Mouse (Mus musculus) cerebellum, postnatal 14 days (tissue): ENCODE results near the gene Wwc2.

Source experiments
- DNase-seq, 2 experiments: peaks; one replicate each; pipeline ENCODE4 v3.0.0; 2021; ENCODE audit warnings: mixed read lengths in 2 of 2

The Wwc2 gene

DNA sequence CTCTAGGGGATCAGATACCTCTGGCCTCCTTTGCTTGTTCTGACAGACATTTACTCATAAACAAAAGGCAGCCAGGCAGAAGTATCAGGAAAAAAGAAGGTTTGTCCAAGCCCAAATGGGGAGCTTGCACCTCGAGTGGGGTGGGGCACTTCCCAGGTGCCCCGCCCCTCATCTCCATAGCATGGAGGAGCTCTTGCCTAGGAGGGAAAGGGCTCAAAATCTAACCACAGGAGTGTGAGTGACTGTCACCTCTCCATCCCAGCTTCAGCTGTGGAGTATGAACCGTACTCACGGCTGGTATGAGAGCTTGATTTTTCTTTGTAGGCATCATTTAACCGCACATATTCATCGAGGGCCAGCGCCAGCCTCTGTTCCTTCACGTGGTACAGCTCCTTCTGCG lies 90.4 kb downstream of the Wwc2 start:
- no peak for DNase-seq

DNA sequence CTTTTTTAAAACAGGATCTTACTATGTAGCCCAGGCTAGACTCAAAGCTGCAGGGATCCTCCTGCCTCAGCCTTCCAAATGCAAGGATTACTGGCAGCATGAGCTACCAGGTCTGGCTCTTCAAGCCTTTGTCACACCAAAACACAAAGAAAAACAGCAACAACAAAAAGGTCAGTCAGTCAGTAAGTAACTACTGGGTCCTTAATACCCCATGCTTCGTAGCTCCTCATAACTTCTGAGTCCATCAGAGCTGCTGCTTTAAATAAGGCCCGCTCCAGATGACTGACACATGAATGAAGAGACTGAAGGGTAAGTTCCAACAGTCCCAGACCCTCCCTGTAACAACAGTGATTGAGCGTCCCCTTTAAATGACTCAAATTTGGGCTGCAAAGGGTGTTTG lies 90.8 kb downstream of the Wwc2 start:
- DNase-seq = no peak

GRCm38 (mm10) chr8:47892419-47892818 lies 98.3 kb downstream of the Wwc2 start:
- no peak for DNase-seq

GRCm38 (mm10) chr8:47891641-47892040 lies 99.1 kb downstream of the Wwc2 start:
- no peak for DNase-seq

GRCm38 (mm10) chr8:47890814-47891210 lies 99.9 kb downstream of the Wwc2 start:
- DNase-seq = no peak

GRCm38 (mm10) chr8:47889936-47890813 lies 100.5 kb downstream of the Wwc2 start:
- DNase-seq = peak; percentile 31 to 44

- no peak for DNase-seq
These were observed 101.7 kb downstream of the Wwc2 start for GRCm38 (mm10) chr8:47888841-47889570.

DNA sequence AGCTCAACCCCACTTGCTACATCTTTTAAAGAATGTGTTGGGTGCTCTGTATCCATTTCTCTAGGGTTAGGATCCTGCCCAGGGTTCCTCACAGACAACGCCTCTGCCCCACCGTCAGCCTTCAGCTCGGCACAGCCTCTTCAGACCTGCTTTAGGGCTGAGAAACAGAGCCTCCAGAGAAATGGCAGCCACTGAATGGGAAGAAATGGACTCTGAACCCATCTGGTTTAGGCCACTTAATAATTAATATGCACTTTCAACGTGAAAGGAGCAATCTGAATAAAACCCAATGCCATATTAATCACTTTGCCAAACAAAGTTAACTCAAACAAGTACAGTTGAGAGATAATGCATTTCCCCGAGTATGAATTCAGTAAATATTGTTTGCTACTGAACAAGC lies 106.4 kb downstream of the Wwc2 start:
- no peak for DNase-seq

DNA sequence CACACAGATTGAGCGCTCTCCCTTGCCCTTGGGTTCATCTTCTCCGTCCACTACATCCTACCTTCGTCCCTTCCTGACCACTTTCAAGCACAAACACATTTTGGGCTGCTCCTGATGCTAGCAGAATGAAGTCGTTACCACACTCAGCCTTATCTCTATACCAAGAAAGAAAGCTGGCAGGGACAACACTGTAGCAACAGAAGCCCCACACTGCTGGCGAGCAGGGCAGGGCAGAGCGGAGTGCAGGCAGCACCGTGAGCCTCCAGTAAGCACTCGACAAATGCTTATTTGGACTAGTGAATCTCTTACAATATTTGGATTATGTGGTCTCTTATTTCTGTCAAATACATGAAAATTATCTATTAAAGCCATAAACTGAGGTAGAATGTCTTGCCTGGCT lies 107.0 kb downstream of the Wwc2 start:
- no peak for DNase-seq

- DNase-seq = no peak
These were observed 112.2 kb downstream of the Wwc2 start for GRCm38 (mm10) chr8:47878516-47878915.

- DNase-seq = no peak
These were observed 114.9 kb downstream of the Wwc2 start for GRCm38 (mm10) chr8:47875865-47876264.

DNA sequence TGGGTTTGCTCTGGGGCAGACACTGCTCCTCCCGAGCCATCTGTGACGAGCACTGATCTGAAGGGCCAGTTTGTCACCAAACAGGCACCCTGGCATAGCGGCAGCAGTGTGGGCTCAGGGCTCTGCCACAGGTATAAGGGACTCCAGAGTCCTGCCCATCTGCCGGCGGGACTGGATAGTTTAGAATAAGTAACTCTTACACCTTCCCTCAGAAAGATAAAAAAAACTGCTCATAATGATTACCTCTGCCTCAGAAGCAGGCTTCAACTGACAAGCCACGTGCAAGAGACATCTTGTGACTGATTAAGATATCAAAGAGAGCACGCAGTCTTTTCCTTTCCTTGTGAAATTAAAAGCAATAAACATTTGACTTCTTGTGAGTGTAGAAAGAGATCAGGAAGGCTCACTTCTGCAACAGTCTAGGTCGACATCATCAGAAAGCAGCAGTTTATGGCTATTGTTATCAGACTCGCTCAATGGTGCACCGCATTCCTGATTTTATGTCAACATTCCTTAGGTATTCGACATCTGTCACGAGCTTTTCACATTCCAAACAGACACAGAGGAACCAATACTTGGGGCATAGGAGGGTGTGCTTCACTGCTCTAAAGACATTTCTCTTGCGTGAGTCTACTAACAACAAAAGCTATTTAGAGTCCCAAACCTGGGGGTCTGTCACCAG lies 116.1 kb downstream of the Wwc2 start:
- no peak for DNase-seq

DNA sequence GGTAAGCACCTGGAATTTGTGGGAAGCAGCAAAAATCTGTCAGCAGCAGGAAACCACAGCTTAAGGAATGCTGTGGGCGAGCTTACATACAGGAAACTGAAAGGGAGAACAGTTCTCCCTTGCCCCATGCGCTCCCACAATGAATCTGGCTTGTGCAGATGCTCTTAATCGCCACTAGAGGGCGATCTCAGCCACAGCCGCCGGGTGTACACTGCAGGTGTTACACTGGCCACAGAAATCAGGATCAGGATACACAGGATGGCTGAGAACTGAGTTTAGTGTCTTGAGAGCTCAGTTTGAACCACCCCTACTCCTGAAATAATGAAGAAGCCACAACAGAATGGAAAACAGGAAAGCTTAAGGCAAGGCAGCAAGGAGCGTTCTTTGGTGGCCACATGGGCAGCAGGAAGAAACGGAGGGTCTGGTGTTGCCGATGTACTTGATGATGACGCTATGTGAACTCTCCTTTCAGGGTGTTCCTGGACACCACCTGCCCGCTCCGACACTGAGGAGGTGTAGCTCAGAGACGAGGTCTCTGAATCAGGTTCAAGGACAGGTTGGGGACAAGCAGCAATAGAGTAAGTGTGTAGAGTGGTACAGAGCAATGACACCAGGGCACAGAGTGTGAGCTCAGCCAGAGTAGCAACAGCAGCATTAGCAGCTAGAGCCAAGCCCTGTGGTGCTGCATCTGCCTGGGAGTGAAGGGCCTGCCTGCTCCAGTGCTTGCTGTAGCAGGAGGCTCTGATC lies 118.2 kb downstream of the Wwc2 start:
- peak; percentile 53 to 63 for DNase-seq

DNA sequence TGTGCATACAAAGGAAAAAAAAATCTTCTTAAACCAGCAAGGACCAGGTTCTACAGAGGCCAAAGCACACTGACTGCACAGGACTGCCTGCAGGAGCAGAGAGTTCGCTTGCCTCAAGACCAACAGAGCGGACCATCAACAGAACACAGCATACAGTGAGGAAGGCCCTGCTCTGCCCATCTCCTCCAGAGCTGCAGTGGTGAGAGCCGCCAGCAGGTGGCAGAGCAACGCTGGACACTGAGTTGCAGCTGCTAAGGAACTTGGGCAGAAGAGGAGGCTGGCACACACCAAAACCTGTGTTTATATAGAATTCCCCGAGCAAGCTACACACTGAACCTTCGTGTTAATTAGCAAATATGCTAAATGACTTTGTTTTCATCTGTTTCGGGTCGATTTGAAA lies 123.7 kb downstream of the Wwc2 start:
- peak; percentile 91 to 94 for DNase-seq

- no peak for DNase-seq
These were observed 124.2 kb downstream of the Wwc2 start for GRCm38 (mm10) chr8:47866568-47866967.

GRCm38 (mm10) chr8:47859259-47859658 lies 131.5 kb downstream of the Wwc2 start:
- no peak for DNase-seq

GRCm38 (mm10) chr8:47853356-47853755 lies 137.4 kb downstream of the Wwc2 start:
- no peak for DNase-seq

- DNase-seq = no peak
These were observed 138.0 kb downstream of the Wwc2 start for GRCm38 (mm10) chr8:47852737-47853136.

GRCm38 (mm10) chr8:47851824-47852502 lies 138.8 kb downstream of the Wwc2 start:
- DNase-seq = peak in 1 of 2 experiments; percentile 34

GRCm38 (mm10) chr8:47849842-47850241 lies 140.9 kb downstream of the Wwc2 start:
- peak in 1 of 2 experiments; percentile 36 for DNase-seq

- DNase-seq = no peak
These were observed 142.8 kb downstream of the Wwc2 start for GRCm38 (mm10) chr8:47847931-47848330.

GRCm38 (mm10) chr8:47847161-47847560 lies 143.6 kb downstream of the Wwc2 start:
- no peak for DNase-seq
